Mouse (Mus musculus) naive thymus-derived CD4-positive, alpha-beta T cell, adult 5 months (primary cell): ENCODE results near the gene Baiap2l2. TPM values are rescaled to one million over a fixed set of nuclear protein-coding genes. Genes with fewer than 3 reads are reported as not detected.

Experiments
- polyA plus RNA-seq: library from polyadenylated mRNA; unstranded; fragments of 100-300 nt; shearing (Covaris generic); gene quantifications from one replicate; pipeline ENCODE4 v1.2.1, GENCODE M21; 2017

Gene Baiap2l2
- 1.7 TPM for polyA plus RNA-seq

DNA sequence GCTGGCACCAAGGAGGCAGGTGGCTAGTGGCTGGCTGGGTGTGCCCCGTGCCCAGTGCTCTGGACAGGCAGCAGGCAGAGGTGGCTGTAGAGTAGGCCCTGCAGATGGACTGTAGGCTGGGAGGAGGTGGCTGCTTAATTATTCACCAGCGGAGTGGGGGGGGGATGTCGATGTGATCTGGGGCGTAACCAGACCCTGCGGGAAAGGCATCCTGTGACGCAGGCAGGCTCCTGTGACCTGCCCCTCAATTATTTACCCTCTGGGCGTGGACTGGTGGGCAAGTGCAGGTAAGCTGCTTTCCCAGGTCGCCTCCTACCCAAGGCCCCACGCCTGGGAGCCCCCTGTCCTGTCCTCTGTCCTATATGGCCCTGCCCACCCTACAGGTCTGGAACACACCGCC lies at the start of gene Baiap2l2:
Baiap2l2 (minus strand) TSS at position 139 of the 400 bp plus-strand sequence.

GRCm38 (mm10) chr15:79328058-79328938 lies 43.0 kb upstream of the Baiap2l2 start, which contains the start of gene Pla2g6:
Pla2g6 (minus strand) TSS chr15:79328390.

GRCm38 (mm10) chr15:79254661-79255060 lies 30.7 kb downstream of the Baiap2l2 start, which contains the start of gene Slc16a8:
Slc16a8 (minus strand) TSS chr15:79254761.

GRCm38 (mm10) chr15:79229058-79229821 lies 56.1 kb downstream of the Baiap2l2 start, which contains the start of the genes Pick1 and Gm49486:
Pick1 (plus strand) TSS chr15:79229173.
Gm49486 (plus strand) TSS chr15:79229391.

Other genes starting within 250 kb of the Baiap2l2 start
- not detected for gene Galr3, start 243.7 kb downstream of the Baiap2l2 start, polyA plus RNA-seq
- 51.8 TPM for gene Ankrd54, start 222.6 kb downstream of the Baiap2l2 start, polyA plus RNA-seq
- gene Eif3l, start 210.4 kb downstream of the Baiap2l2 start, polyA plus RNA-seq: 113 TPM
- gene Micall1, start 176.6 kb downstream of the Baiap2l2 start, polyA plus RNA-seq: 46.2 TPM
- 84.0 TPM for gene Polr2f, start 144.5 kb downstream of the Baiap2l2 start, polyA plus RNA-seq
- 1.6 TPM for gene 1700088E04Rik, start 144.3 kb downstream of the Baiap2l2 start, polyA plus RNA-seq
- gene Sox10, start 120.3 kb downstream of the Baiap2l2 start, polyA plus RNA-seq: not detected
- gene Pick1, start 56.4 kb downstream of the Baiap2l2 start, polyA plus RNA-seq: 33.9 TPM
- gene Gm49486, start 56.1 kb downstream of the Baiap2l2 start, polyA plus RNA-seq: 0.29 TPM
- not detected for gene Slc16a8, start 30.8 kb downstream of the Baiap2l2 start, polyA plus RNA-seq
- gene Pla2g6, start 42.9 kb upstream of the Baiap2l2 start, polyA plus RNA-seq: 7.2 TPM
- gene Maff, start 61.1 kb upstream of the Baiap2l2 start, polyA plus RNA-seq: 31.6 TPM
- 47.5 TPM for gene Tmem184b, start 118.0 kb upstream of the Baiap2l2 start, polyA plus RNA-seq
- 105 TPM for gene Csnk1e, start 170.0 kb upstream of the Baiap2l2 start, polyA plus RNA-seq
- not detected for gene Kcnj4, start 219.7 kb upstream of the Baiap2l2 start, polyA plus RNA-seq
- not detected for gene Kdelr3, start 230.9 kb upstream of the Baiap2l2 start, polyA plus RNA-seq